Mouse (Mus musculus) ES-E14 (cell line): Measurements from ENCODE around the gene Tapt1. TPM values are rescaled to one million over a fixed set of nuclear protein-coding genes. Genes with fewer than 3 reads are reported as not detected.

Experiments
- DNase-seq: peaks from one replicate; pipeline ENCODE4 v3.0.0-alpha.2; 2013; ENCODE audit warnings: low read depth, low spot score
- H3K27ac ChIP-seq: 2 replicates; pipeline ENCODE4 v1.5.1; 2012; ENCODE audit warnings: low read depth, mild to moderate bottlenecking, low read length, moderate library complexity, mixed read lengths; ENCODE audit not compliant: poor library complexity, insufficient read depth, severe bottlenecking
- H3K36me3 ChIP-seq: 2 replicates; pipeline ENCODE4 v1.6.1; 2012; ENCODE audit warnings: mild to moderate bottlenecking, low read length, moderate library complexity, mixed read lengths; ENCODE audit not compliant: control insufficient read depth, poor library complexity, insufficient read depth, severe bottlenecking
- H3K4me1 ChIP-seq, 2 experiments: fragments of 150-350 bp in 1 of 2; sonication (generic) in 1 of 2; 2 replicates each; pipeline ENCODE4 v1.6.1; 2012; ENCODE audit warnings: low read length in 2 of 2, mild to moderate bottlenecking in 1 of 2, mixed read lengths in 1 of 2; ENCODE audit not compliant: control insufficient read depth in 2 of 2, insufficient read depth in 2 of 2, poor library complexity in 1 of 2
- H3K4me3 ChIP-seq, 2 experiments: fragments of 150-350 bp in 1 of 2; sonication (generic) in 1 of 2; 2 replicates each; pipeline ENCODE4 v1.5.1; 2012; ENCODE audit warnings: low read length in 2 of 2, low read depth in 1 of 2, mild to moderate bottlenecking in 1 of 2, mixed read lengths in 1 of 2; ENCODE audit not compliant: insufficient read depth in 1 of 2, poor library complexity in 1 of 2, severe bottlenecking in 1 of 2
- H3K9ac ChIP-seq: 2 replicates; pipeline ENCODE4 v1.6.1; 2012; ENCODE audit warnings: low read depth, mild to moderate bottlenecking, low read length, mixed read lengths; ENCODE audit not compliant: poor library complexity, insufficient read depth, severe bottlenecking
- H3K9me3 ChIP-seq: fragments of 150-350 bp; sonication (generic); 2 replicates; pipeline ENCODE4 v1.6.1; 2012; ENCODE audit warnings: low read depth, mild to moderate bottlenecking, low read length; ENCODE audit not compliant: control insufficient read depth, insufficient read depth
- CHD2 ChIP-seq: IDR thresholded peaks from 2 replicates; pipeline ENCODE4 v1.6.1; 2014; ENCODE audit warnings: mild to moderate bottlenecking, low read depth, low read length, inconsistent platforms
- HCFC1 ChIP-seq: IDR thresholded peaks from 2 replicates; pipeline ENCODE4 v1.6.1; 2012; ENCODE audit warnings: low read length, inconsistent platforms, borderline replicate concordance; ENCODE audit not compliant: insufficient read depth
- MAFK ChIP-seq: IDR thresholded peaks from 2 replicates; pipeline ENCODE4 v1.6.1; 2014; ENCODE audit warnings: mild to moderate bottlenecking, low read depth, low read length, inconsistent platforms; ENCODE audit not compliant: insufficient read depth
- ZC3H11A ChIP-seq: IDR thresholded peaks from 2 replicates; pipeline ENCODE4 v1.6.1; 2012; ENCODE audit warnings: low read depth, mild to moderate bottlenecking, inconsistent platforms, low read length, borderline replicate concordance
- ZNF384 ChIP-seq: IDR thresholded peaks from 2 replicates; pipeline ENCODE4 v1.6.1; 2012; ENCODE audit warnings: low read depth, low read length, inconsistent platforms
- in situ Hi-C, 2 experiments: fragments of 600-800 bp; cut with MboI; formaldehyde crosslinking; loops; one replicate each; pipeline ENCODE4 v1.15.1; 2025; ENCODE audit warnings: low sequenced_read_pairs in 2 of 2, inconsistent platforms in 1 of 2; ENCODE audit not compliant: unreplicated experiment in 2 of 2
- total RNA-seq: library from RNA; depleted of rRNA; stranded (reverse); fragments of 300-350 nt; gene quantifications from 2 replicates; pipeline ENCODE4 v1.2.3, GENCODE M21; 2012

Gene Tapt1
- total RNA-seq, 1 experiment, result 25.9 TPM

GRCm38 (mm10) chr5:44159679-44160438 is 66.6 kb downstream of the Tapt1 start:
- TF ChIP-seq CHD2, result no peak
- no peak for TF ChIP-seq ZNF384
- no peak for TF ChIP-seq ZC3H11A
- no peak for TF ChIP-seq MAFK
- TF ChIP-seq HCFC1, result no peak
- no peaks in the 10 kb centered on the region for H3K36me3 ChIP-seq
- no peak overlapping the region for H3K9ac ChIP-seq
- DNase-seq, result no peak
- no peaks in the 10 kb centered on the region for H3K9me3 ChIP-seq
- in situ Hi-C loops, result no loop called here
- H3K4me3 ChIP-seq, result no peak overlapping the region
- H3K4me1 ChIP-seq, result no peaks in the 10 kb centered on the region
- H3K27ac ChIP-seq, result no peak overlapping the region

GRCm38 (mm10) chr5:44159231-44159630 is 67.2 kb downstream of the Tapt1 start:
- in situ Hi-C loops, result no loop called here
- H3K27ac ChIP-seq, result no peak overlapping the region
- TF ChIP-seq MAFK (no peak), CHD2 (no peak), HCFC1 (no peak), ZC3H11A (no peak), ZNF384 (no peak)

GRCm38 (mm10) chr5:44158458-44158857 is 68.0 kb downstream of the Tapt1 start:
- H3K27ac ChIP-seq, result no peak overlapping the region
- in situ Hi-C loops, result no loop called here

More at GRCm38 (mm10) chr5:44159231-44159630, 67.2 kb downstream of the Tapt1 start:
- no peak overlapping the region for H3K9ac ChIP-seq
- no peaks in the 10 kb centered on the region for H3K36me3 ChIP-seq
- H3K9me3 ChIP-seq, result no peaks in the 10 kb centered on the region
- H3K4me3 ChIP-seq, result no peak overlapping the region
- no peak for DNase-seq
- H3K4me1 ChIP-seq, result no peaks in the 10 kb centered on the region

GRCm38 (mm10) chr5:44157760-44158159 is 68.7 kb downstream of the Tapt1 start:
- in situ Hi-C loops, result no loop called here

More at GRCm38 (mm10) chr5:44158458-44158857, 68.0 kb downstream of the Tapt1 start:
- DNase-seq, result no peak
- no peaks in the 10 kb centered on the region for H3K9me3 ChIP-seq
- TF ChIP-seq MAFK, result no peak
- TF ChIP-seq ZC3H11A, result no peak
- no peak for TF ChIP-seq ZNF384
- TF ChIP-seq CHD2, result no peak
- no peak for TF ChIP-seq HCFC1
- H3K9ac ChIP-seq, result no peak overlapping the region
- H3K36me3 ChIP-seq, result no peaks in the 10 kb centered on the region
- no peak overlapping the region for H3K4me3 ChIP-seq
- no peaks in the 10 kb centered on the region for H3K4me1 ChIP-seq

More at GRCm38 (mm10) chr5:44157760-44158159, 68.7 kb downstream of the Tapt1 start:
- no peak for DNase-seq
- H3K4me1 ChIP-seq, result no peaks in the 10 kb centered on the region
- no peak overlapping the region for H3K4me3 ChIP-seq
- no peak overlapping the region for H3K27ac ChIP-seq
- H3K36me3 ChIP-seq, result no peaks in the 10 kb centered on the region
- no peak overlapping the region for H3K9ac ChIP-seq
- no peaks in the 10 kb centered on the region for H3K9me3 ChIP-seq
- TF ChIP-seq HCFC1 (no peak), CHD2 (no peak), ZC3H11A (no peak), MAFK (no peak), ZNF384 (no peak)
